Mouse (Mus musculus) urinary bladder, postnatal 25 days (tissue): ENCODE measurements around the gene Uhrf1bp1.
A peak's percentile ranks its signal among the peaks of the same experiment; 100 is the strongest.

Experiments
- DNase-seq: peaks from one replicate; pipeline ENCODE4 v3.0.0; 2022; ENCODE audit warnings: low spot score

Uhrf1bp1 gene

GRCm38 (mm10) chr17:27911371-27911770, 55.1 kb downstream of the Uhrf1bp1 start:
- no peak for DNase-seq

GRCm38 (mm10) chr17:27914742-27915141, 58.5 kb downstream of the Uhrf1bp1 start:
- no peak for DNase-seq

DNA sequence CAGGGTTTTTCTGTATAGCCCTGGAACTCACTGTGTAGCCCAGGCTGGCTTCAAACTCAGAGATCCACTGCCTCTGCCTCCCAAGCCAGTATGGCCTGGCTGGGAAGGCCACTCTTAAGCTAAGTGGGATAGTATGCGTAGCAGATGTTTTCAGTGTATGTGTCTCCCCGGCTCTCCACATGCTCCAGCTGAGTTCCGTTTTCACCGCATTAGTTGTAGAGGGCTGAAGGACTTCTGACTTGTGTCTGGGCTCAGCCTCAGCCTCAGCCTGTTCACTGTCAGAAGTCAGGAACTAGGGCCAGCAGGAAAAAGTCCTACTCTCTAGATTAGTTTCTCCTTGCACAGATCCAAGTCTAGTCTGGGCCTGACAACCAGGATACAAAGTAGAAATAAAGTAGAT, 60.1 kb downstream of the Uhrf1bp1 start:
- no peak for DNase-seq

DNA sequence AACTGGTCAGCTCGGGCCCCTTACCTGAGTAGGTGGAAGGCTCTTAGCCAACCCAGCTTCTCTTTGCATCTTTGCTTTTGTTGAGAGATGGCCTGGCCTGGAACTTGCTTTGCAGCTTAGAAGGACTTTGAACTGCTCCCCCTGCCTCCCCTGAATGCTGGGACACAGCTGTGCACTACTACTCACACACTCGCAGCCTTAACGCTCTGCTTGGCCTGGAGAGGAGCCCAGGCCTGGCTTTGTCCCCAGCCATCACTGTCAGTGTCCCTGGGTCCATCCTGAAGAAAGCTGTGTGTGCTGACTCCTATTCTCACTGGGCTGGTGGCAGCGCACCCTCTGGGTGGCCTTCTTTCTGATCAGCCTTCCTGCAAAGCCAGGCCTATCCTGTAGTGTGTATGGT, 64.4 kb downstream of the Uhrf1bp1 start:
- no peak for DNase-seq

GRCm38 (mm10) chr17:27922174-27922712, 66.0 kb downstream of the Uhrf1bp1 start:
- DNase-seq: no peak

- no peak for DNase-seq
Observed at GRCm38 (mm10) chr17:27925054-27925453, 68.8 kb downstream of the Uhrf1bp1 start.

DNA sequence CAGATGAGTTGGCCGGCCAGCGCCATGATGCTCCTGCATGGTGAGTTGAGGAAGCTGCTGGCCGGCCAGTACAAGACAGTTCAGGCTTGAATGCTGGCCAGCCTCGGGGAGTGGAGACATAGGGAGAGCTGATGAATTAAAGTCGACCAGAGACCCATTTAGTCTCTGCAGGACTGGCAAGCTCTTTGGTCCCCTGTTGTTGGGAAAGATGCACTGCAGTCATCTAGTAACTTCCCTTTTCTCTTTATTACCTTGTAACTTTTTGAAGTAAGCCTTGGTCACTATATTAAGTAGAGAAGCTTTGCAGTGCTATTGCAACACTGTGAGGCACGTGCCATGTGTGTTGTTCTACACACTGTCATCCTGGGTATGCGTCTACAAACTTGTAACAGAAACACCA, 69.3 kb downstream of the Uhrf1bp1 start:
- no peak for DNase-seq

DNA sequence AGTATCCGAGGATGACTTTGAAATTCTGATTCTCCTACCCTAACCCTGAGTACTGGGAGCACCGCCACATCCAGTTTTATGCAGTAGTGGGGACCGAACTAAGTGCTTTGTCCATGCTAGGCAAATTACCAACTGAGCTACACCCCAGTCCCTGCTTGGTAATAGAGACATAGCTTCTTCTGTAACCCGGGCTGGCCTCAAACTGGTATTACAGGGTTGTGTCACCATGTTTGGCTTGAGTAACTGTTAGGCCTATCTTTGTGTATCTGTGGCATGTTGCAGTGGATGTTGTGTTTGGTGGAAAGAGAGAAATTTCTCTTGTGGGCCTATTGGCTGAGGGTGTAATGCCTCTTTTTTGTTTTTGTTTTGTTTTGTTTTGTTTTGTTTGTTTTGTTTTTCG, 74.0 kb downstream of the Uhrf1bp1 start:
- no peak for DNase-seq

DNA sequence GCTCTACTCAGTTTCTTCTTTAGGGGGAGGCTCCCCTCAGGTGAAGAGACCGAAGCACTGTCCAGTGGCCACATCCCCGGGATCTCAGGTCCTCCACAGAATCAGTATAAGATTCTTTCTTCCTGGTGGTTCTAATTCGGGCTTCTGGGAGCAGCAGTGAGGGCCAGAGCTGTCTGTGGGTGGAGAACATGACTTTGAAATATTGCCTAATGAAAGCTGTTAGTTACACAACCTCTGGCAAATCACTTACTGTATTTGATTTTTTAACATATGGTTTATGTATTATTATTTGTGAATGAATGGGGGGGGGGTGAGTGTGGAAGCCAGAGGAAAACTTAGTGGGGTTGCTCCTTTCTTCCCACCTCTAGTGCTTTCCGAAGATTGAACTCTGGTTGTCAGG, 75.6 kb downstream of the Uhrf1bp1 start:
- DNase-seq: no peak

DNA sequence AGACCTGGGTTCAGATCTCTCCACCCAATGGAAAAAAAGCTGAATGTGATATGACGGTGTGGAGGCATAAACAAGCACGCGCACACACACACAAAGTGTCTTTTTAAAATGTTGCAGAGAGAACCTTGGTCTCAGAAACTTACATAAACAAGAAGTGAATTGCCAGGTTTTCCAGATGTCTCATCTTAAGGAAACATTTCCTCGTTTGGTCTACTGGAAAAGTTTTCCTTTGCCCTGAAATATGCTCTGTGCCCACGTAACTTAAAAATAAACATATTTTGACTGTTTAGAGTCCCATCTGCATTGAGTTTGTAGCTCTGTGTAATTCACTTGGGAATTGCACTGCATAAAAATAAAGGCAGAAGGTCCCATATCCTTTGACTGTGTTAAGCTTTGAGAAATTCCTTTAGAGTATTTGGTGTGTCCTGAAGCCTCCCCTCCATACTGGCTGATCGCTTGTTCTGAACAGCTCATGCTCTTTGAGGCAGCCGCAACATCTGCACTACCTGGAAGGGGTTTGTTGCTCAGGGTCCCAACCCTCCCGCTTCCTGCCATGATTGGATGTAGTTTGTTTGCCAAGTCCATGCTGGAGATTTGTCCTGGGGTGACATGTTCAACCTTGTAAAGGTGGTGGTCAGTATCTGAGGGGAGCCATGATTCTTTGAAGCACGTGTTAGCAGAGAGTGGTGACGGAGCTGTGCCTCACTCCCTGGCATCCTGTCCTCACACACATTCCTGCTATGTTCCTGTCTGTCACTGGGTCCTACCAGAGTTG, 78.1 kb downstream of the Uhrf1bp1 start:
- DNase-seq: no peak

DNA sequence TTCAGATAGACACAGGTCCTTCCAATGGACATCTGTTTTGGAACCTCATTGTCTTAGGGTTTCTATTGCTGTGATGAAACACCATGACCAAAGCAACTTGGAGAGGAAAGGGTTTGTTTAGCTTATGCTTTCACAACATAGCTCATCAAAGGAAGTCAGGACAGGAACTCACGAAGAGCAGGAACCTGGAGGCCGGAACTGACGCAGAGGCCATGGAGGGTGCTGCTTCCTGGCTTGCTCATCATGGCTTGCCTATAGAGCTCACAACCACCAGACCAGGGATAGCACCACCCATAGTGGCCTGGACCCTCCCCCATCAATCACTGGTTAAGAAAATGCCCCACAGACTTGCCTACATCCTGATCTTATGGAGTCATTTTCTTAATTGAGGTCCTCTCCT, 78.8 kb downstream of the Uhrf1bp1 start:
- DNase-seq: no peak

DNA sequence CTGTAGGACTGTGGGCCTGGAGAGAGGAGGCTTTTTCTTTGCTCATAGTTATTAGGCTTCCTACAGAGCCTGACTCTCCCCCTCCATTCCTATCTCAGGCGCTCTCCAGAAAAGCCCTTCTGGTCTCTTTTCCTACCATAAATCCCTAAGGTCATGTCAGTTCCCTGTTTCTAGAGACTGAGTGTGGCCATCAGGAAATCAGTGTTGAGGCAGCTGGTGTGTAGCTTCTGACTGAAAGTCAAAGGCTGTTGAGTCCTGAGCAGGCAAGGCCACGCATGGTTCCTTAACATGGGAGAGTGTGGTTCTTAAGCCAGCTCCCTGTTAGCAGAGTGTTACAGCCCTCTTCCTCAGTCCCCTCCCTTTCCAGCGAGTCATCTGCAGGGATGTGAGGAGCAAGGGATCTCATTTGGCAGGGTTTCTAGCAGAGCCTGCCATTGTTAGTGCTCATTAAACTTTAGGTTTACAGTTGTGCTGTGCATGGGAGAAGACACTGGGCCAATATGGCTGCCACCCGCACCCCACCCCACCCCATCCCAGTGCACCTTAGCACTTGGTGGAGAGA, 80.9 kb downstream of the Uhrf1bp1 start:
- DNase-seq: no peak

DNA sequence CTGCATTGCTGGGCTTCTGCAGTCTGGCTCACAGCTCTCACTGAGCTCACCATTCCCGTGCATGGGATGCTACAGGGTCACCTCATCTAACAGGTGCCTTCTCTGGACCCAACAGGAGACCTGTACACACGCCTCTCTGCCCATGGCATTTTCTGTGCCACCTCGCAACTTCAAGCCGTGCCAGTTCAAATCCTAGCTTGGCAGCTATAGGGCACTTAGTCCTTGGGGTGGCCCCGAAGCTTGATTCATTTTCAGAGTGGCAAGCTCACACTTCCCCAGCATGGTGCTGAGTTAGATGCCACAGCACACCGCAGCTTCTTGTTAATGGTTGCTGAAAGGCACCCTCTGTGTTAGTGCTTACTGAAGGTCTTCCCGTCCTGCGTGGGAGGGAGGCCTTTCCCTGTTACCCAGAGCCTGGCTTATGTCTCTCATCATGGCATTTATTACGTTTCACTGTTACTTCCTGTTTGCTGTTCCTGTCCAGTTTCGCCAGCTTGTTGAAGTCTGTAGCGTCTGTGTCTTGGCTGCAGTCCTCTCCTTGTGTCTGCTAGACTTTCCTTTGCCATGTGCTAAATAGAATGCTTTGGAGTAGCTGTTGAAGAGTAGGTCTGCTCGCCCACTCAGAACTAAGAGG, 82.0 kb downstream of the Uhrf1bp1 start:
- DNase-seq: no peak

- DNase-seq: no peak
Observed at GRCm38 (mm10) chr17:27939028-27939427, 82.8 kb downstream of the Uhrf1bp1 start.

DNA sequence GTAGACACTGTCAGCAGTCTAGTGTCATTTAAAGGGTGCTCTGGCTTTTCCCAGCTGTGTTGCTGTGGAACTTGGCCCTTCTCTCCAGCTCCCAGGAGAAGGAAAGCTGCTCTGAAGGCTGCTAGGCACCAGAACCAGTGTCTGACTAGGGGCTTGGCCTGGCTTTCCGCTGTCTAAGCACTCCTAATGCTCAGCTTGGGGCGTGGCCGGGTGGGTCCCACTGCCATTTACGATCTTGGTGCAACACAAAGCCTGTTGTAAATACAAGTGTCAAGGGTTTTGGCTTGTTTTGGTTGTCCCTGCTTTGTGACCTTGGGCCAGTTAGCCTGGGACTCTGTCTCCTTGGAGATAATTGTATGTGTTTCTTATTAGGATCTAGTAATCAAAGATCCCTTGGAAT, 84.1 kb downstream of the Uhrf1bp1 start:
- DNase-seq: peak; percentile 19

GRCm38 (mm10) chr17:27941178-27941577, 84.9 kb downstream of the Uhrf1bp1 start:
- DNase-seq: no peak

- no peak for DNase-seq
Observed at GRCm38 (mm10) chr17:27941698-27942097, 85.5 kb downstream of the Uhrf1bp1 start.

- DNase-seq: no peak
Observed at GRCm38 (mm10) chr17:27942131-27942530, 85.9 kb downstream of the Uhrf1bp1 start.

- DNase-seq: peak; percentile 67
Observed at GRCm38 (mm10) chr17:27945546-27946216, 89.4 kb downstream of the Uhrf1bp1 start.

GRCm38 (mm10) chr17:27946371-27946770, 90.1 kb downstream of the Uhrf1bp1 start:
- no peak for DNase-seq

DNA sequence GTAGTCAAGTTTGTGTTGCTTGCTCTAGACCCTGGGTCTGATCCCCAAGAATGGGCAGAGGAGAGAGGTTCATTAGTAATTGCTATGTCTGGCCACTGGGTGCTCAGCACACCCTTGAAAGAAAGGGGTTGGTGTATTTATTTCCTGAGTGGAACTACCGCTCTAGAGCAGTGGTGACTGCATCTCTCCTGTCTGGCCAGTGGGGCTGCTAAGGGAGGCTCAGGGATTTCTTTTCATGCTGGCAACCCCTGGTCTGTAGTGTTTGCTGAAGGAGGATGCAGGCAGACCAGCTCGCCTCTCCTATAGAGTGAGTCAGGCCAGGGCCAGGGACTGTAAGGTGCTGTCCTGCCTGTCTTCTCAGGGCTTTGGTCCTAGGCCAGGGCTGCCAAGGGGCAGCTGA, 90.9 kb downstream of the Uhrf1bp1 start:
- DNase-seq: no peak
